Mouse (Mus musculus): ENCODE measurements around the gene Sqstm1. TPM values are rescaled to one million over a fixed set of nuclear protein-coding genes. Genes with fewer than 3 reads are reported as not detected.

Sqstm1 gene
- polyA plus RNA-seq, 1 experiment from 2014 or later, result 392 TPM

GRCm38 (mm10) chr11:50154777-50155520 lies 55.7 kb downstream of the Sqstm1 start:
- Histone ChIP-seq H3K27ac (no peak overlapping the region), H3K9ac (no peak overlapping the region), H3K36me3 (replicated peaks) (peaks cover 71% of the 10 kb centered on the region), H3K27me3 (replicated peaks) (no peaks in the 10 kb centered on the region), H3K4me1 (no peaks in the 10 kb centered on the region), H3K9me3 (no peaks in the 10 kb centered on the region), H3K4me2 (no peak overlapping the region), H3K4me3 (no peak overlapping the region)
- 90% methylated on average over 12 of the region's 12 CpGs for WGBS
- ATAC-seq (replicated peaks), result no peak

DNA sequence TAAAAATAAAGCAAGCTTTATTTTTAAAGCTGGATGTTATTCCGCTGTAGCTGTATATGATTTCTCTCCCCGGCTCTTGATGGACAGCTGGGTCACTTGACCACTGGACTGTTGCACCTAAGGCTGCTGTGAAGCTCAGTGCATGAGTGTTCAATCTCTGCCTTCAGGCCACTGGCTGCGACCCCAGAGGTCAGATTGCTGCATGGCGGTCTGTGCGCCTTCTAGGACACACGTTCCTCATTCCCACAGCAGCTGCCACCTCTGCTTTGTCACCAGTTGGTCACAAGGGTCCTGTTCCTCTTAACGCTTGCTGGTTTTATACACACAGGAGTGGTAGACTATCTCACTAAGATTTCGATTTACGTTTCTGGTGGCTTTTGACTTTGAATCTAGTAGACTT lies 56.5 kb downstream of the Sqstm1 start:
- peaks cover 78% of the 10 kb centered on the region for H3K36me3 ChIP-seq (replicated peaks)
- ATAC-seq (replicated peaks), result no peak
- no peak overlapping the region for H3K27ac ChIP-seq
- H3K4me1 ChIP-seq, result no peaks in the 10 kb centered on the region
- H3K9ac ChIP-seq, result no peak overlapping the region
- no peak overlapping the region for H3K4me3 ChIP-seq
- no peaks in the 10 kb centered on the region for H3K27me3 ChIP-seq (replicated peaks)
- WGBS, result 81% methylated on average over 9 of the region's 9 CpGs
- H3K9me3 ChIP-seq, result no peaks in the 10 kb centered on the region
- no peak overlapping the region for H3K4me2 ChIP-seq

- Histone ChIP-seq H3K27me3 (replicated peaks) (no peaks in the 10 kb centered on the region), H3K4me3 (no peak overlapping the region), H3K9ac (no peak overlapping the region), H3K9me3 (no peaks in the 10 kb centered on the region), H3K36me3 (replicated peaks) (peaks cover 74% of the 10 kb centered on the region), H3K4me2 (no peak overlapping the region), H3K4me1 (no peaks in the 10 kb centered on the region), H3K27ac (no peak overlapping the region)
- ATAC-seq (replicated peaks), result no peak
- whole genome bisulfite sequencing, result 81% methylated on average over 3 of the region's 3 CpGs
Measured at GRCm38 (mm10) chr11:50151374-50151773, 59.3 kb downstream of the Sqstm1 start.

DNA sequence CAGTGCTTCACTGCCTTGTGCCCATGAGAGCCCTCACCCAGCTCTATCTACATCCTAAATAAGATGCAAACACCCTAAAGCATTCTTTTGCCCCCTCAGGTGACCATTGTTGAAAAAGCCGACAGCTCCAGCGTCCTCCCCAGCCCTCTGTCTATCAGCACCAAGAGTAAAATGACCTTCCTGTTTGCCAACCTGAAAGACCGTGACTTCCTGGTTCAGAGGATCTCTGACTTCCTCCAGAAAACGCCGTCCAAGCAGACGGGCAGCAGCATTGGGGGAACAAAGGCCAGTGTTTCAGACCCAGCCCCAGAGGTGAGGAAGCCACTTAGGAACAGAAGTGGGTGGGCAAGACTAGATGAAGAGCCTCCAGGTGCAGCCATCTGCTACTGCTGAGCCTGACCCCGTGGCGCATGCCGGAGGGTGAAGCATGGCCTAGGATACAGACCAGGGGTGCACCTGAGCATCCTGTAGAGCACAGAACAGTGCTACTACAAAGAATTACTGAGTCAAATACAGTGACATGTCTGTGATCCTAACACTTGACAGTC lies 61.0 kb downstream of the Sqstm1 start:
- Histone ChIP-seq H3K27ac (no peak overlapping the region), H3K36me3 (replicated peaks) (peaks cover 77% of the 10 kb centered on the region), H3K27me3 (replicated peaks) (no peaks in the 10 kb centered on the region), H3K4me2 (no peak overlapping the region), H3K4me3 (no peak overlapping the region), H3K9me3 (no peaks in the 10 kb centered on the region), H3K9ac (no peak overlapping the region), H3K4me1 (no peaks in the 10 kb centered on the region)
- 93% methylated on average over 9 of the region's 9 CpGs for WGBS
- no peak for ATAC-seq (replicated peaks)

Small RNA genes lying within 50 kb of the gene (microRNA-seq; reads per million reads assigned to microRNA genes)
- 0.55 reads per million for gene Mir6919

Other genes with a start within 250 kb of the Sqstm1 start
- gene Rnf130, start 185.5 kb downstream of the Sqstm1 start, polyA plus RNA-seq (2015; fragmentation: Nextera tagmentation; extraction: Ambion mirVana), result 67.9 and 68.2 TPM in 2 replicates
- gene Tbc1d9b, start 79.4 kb downstream of the Sqstm1 start, polyA plus RNA-seq (2015; fragmentation: Nextera tagmentation; extraction: Ambion mirVana), result 42.8 and 43.2 TPM in 2 replicates
- gene Mrnip, start 36.4 kb downstream of the Sqstm1 start, polyA plus RNA-seq (2015; fragmentation: Nextera tagmentation; extraction: Ambion mirVana), result 38.1 and 39.3 TPM in 2 replicates
- 54.6 and 57.9 TPM in 2 replicates for gene Mgat4b, start 63 bp upstream of the Sqstm1 start, polyA plus RNA-seq (2015; fragmentation: Nextera tagmentation; extraction: Ambion mirVana)
- gene Ltc4s, start 27.8 kb upstream of the Sqstm1 start, polyA plus RNA-seq (2015; fragmentation: Nextera tagmentation; extraction: Ambion mirVana), result 1.9 and 2.3 TPM in 2 replicates
- gene Maml1, start 81.5 kb upstream of the Sqstm1 start, polyA plus RNA-seq (2015; fragmentation: Nextera tagmentation; extraction: Ambion mirVana), result 3.8 and 4.1 TPM in 2 replicates
- gene Canx, start 114.8 kb upstream of the Sqstm1 start, polyA plus RNA-seq (2015; fragmentation: Nextera tagmentation; extraction: Ambion mirVana), result 258 and 266 TPM in 2 replicates
- gene Cby3, start 143.6 kb upstream of the Sqstm1 start, polyA plus RNA-seq (2015; fragmentation: Nextera tagmentation; extraction: Ambion mirVana), result 1.2 and 1.6 TPM in 2 replicates
- gene Hnrnph1, start 166.2 kb upstream of the Sqstm1 start, polyA plus RNA-seq (2015; fragmentation: Nextera tagmentation; extraction: Ambion mirVana), result 509 and 525 TPM in 2 replicates
- 28.1 and 29.5 TPM in 2 replicates for gene Rufy1, start 220.3 kb upstream of the Sqstm1 start, polyA plus RNA-seq (2015; fragmentation: Nextera tagmentation; extraction: Ambion mirVana)